Mouse (Mus musculus) olfactory bulb, adult 2 months (tissue): Measurements from ENCODE around the gene Map4. TPM values are rescaled to one million over a fixed set of nuclear protein-coding genes. Genes with fewer than 3 reads are reported as not detected.

Source experiments
- H3K27ac ChIP-seq: fragments of 200-500 bp; 2 replicates; pipeline ENCODE4 v1.5.1; 2012; ENCODE audit warnings: low read depth, low read length; ENCODE audit not compliant: insufficient read depth
- H3K4me1 ChIP-seq: fragments of 200-500 bp; 2 replicates; pipeline ENCODE4 v1.6.1; 2012; ENCODE audit warnings: low read length; ENCODE audit not compliant: control insufficient read depth, insufficient read depth
- H3K4me3 ChIP-seq: fragments of 200-500 bp; 2 replicates; pipeline ENCODE4 v1.5.1; 2012; ENCODE audit warnings: mild to moderate bottlenecking, low read depth, low read length, moderate library complexity; ENCODE audit not compliant: insufficient read depth
- CTCF ChIP-seq: fragments of 200-500 bp; IDR thresholded peaks from 2 replicates; pipeline ENCODE4 v1.5.1; 2012; ENCODE audit warnings: low read depth, mild to moderate bottlenecking, low read length, moderate library complexity; ENCODE audit not compliant: insufficient read depth
- POLR2A ChIP-seq: fragments of 200-500 bp; IDR thresholded peaks from 2 replicates; pipeline ENCODE4 v1.6.1; 2012; ENCODE audit warnings: mild to moderate bottlenecking, low read depth, low read length, moderate library complexity; ENCODE audit not compliant: insufficient read depth
- WGBS: fragments of 180-500 bp; shearing (Covaris S2); methylation state at CpG from one replicate; pipeline ENCODE4 v1.1.7; 2018; 5-methylcytosine and 5-hydroxymethylcytosine counted together
- polyA plus RNA-seq: library from polyadenylated mRNA; stranded (reverse); fragments of >200 nt; gene quantifications from 2 replicates; pipeline ENCODE4 v1.2.4, GENCODE M21; 2012; ENCODE audit warnings: low replicate concordance; ENCODE audit not compliant: missing spikeins, insufficient read depth, insufficient read length

Gene Map4
- polyA plus RNA-seq, 1 experiment = 647 TPM

GRCm38 (mm10) chr9:109939401-109939800, 8.1 kb downstream of the Map4 start:
- WGBS = 94% methylated on average over 3 of the region's 3 CpGs

GRCm38 (mm10) chr9:109942796-109943195, 11.5 kb downstream of the Map4 start:
- no peak overlapping the region for H3K27ac ChIP-seq

More at GRCm38 (mm10) chr9:109939401-109939800, 8.1 kb downstream of the Map4 start:
- H3K27ac ChIP-seq = no peak overlapping the region
- no peak overlapping the region for H3K4me3 ChIP-seq
- H3K4me1 ChIP-seq = no peaks in the 10 kb centered on the region
- TF ChIP-seq POLR2A (no peak), CTCF (no peak)

GRCm38 (mm10) chr9:109944712-109945111, 13.5 kb downstream of the Map4 start:
- no peak for TF ChIP-seq POLR2A
- 91% methylated on average over 2 of the region's 2 CpGs for whole genome bisulfite sequencing
- Histone ChIP-seq H3K27ac (no peak overlapping the region), H3K4me3 (no peak overlapping the region), H3K4me1 (no peaks in the 10 kb centered on the region)

More at GRCm38 (mm10) chr9:109942796-109943195, 11.5 kb downstream of the Map4 start:
- TF ChIP-seq CTCF (no peak), POLR2A (no peak)
- H3K4me1 ChIP-seq = no peaks in the 10 kb centered on the region
- no peak overlapping the region for H3K4me3 ChIP-seq
- WGBS = 73% methylated on average over 4 of the region's 4 CpGs

- TF ChIP-seq POLR2A (no peak), CTCF (no peak)
- Histone ChIP-seq H3K4me1 (no peaks in the 10 kb centered on the region), H3K27ac (no peak overlapping the region), H3K4me3 (no peak overlapping the region)
Measured at GRCm38 (mm10) chr9:109948546-109948945, 17.3 kb downstream of the Map4 start.

GRCm38 (mm10) chr9:109949801-109950200, 18.5 kb downstream of the Map4 start:
- H3K4me1 ChIP-seq = no peaks in the 10 kb centered on the region
- no peak for TF ChIP-seq CTCF
- no peak for TF ChIP-seq POLR2A
- H3K4me3 ChIP-seq = no peak overlapping the region
- no peak overlapping the region for H3K27ac ChIP-seq
- WGBS = 96% methylated on average over 4 of the region's 4 CpGs

GRCm38 (mm10) chr9:109953538-109953937, 22.3 kb downstream of the Map4 start:
- H3K4me3 ChIP-seq = no peak overlapping the region

GRCm38 (mm10) chr9:109954631-109955030, 23.4 kb downstream of the Map4 start:
- TF ChIP-seq POLR2A (no peak), CTCF (no peak)
- Histone ChIP-seq H3K27ac (no peak overlapping the region), H3K4me3 (no peak overlapping the region), H3K4me1 (no peaks in the 10 kb centered on the region)

More at GRCm38 (mm10) chr9:109953538-109953937, 22.3 kb downstream of the Map4 start:
- Histone ChIP-seq H3K27ac (no peak overlapping the region), H3K4me1 (no peaks in the 10 kb centered on the region)
- WGBS = 93% methylated on average over 8 of the region's 8 CpGs
- TF ChIP-seq POLR2A = no peak
- no peak for TF ChIP-seq CTCF

GRCm38 (mm10) chr9:109959456-109960150, 28.3 kb downstream of the Map4 start:
- Histone ChIP-seq H3K4me1 (no peaks in the 10 kb centered on the region), H3K4me3 (no peak overlapping the region), H3K27ac (no peak overlapping the region)
- TF ChIP-seq POLR2A = no peak
- no peak for TF ChIP-seq CTCF
- WGBS = 51% methylated on average over 5 of the region's 5 CpGs

- TF ChIP-seq CTCF = no peak
- WGBS = 97% methylated on average over 4 of the region's 4 CpGs
- Histone ChIP-seq H3K4me3 (no peak overlapping the region), H3K27ac (no peak overlapping the region), H3K4me1 (no peaks in the 10 kb centered on the region)
Measured at GRCm38 (mm10) chr9:109960593-109960992, 29.3 kb downstream of the Map4 start.

GRCm38 (mm10) chr9:109964761-109965160, 33.5 kb downstream of the Map4 start:
- TF ChIP-seq POLR2A = no peak
- no peak for TF ChIP-seq CTCF
- Histone ChIP-seq H3K4me3 (no peak overlapping the region), H3K4me1 (no peaks in the 10 kb centered on the region), H3K27ac (no peak overlapping the region)
